Mouse (Mus musculus) lung, postnatal 36 days (tissue): ENCODE data around the gene Vmn2r92.
"Not testable (repeated sequence)": the region's sequence is repeated elsewhere in the genome, so short reads cannot be mapped to it uniquely, and the experiment has no call there.

Experiments
- DNase-seq: peaks from one replicate; pipeline ENCODE4 v3.0.0; 2022; ENCODE audit warnings: mixed read lengths

The Vmn2r92 gene

DNA sequence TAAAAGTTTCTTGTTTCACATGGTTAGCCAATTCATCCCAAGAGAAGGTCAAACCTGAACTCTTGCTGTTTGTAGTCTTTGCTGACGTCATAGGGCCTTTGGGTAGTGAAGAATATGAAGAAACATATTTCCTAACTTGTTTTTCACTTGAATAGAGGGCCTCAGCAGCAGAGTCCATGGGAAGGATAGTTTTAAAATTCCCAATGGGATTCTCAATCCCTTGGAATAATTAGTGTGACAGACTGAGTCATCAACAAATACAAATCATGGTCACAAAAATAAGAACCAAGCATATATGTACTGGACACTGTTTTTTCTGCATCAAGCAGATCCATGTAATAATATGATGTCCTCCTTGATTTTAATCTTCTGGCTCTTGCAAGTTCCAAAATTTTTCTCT, at the start of gene Vmn2r92:
Vmn2r92 (plus strand) TSS at position 301 of the 400 bp plus-strand sequence.
- DNase-seq: not testable (repeated sequence)

DNA sequence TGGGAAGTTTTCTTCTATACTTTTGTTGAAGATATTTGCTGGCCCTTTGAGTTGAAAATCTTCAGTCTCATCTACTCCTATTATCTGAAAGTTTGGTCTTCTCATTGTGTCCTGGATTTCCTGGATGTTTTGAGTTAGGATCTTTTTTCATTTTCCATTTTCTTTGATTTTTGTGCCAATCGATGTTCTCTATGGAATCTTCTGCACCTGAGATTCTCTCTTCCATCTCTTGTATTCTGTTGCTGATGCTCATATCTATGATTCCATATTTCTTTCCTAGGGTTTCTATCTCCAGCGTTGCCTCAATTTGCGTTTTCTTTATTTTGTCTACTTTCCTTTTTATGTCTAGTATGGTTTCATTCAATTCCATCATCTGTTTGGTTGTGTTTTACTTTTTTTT, 49.4 kb upstream of the Vmn2r92 start:
- DNase-seq: not testable (repeated sequence)

DNA sequence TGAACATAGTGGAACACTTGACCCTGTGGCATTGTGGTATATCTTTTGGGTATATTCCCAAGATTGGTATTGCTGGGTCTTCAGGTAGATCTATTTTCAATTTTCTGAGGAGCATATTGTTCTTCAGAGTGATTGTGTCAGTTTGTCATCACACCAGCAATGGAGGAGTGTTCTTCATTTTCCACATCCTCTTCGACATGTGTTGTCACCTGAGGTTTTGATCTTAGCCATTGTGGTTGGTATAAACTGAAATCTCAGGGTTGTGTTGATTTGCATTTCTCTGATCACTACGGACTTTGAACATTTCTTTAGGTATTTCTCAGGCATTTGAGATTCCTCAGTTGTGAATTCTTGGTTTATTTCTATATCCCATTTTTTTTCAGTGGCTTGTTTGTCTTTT, 9.5 kb downstream of the Vmn2r92 start:
- not testable (repeated sequence) for DNase-seq

GRCm38 (mm10) chr17:18189732-18190131, 38.0 kb downstream of the Vmn2r92 start:
- DNase-seq: no peak

- no peak for DNase-seq
Observed at GRCm38 (mm10) chr17:18221300-18221699, 69.6 kb downstream of the Vmn2r92 start.

- DNase-seq: no peak
Observed at GRCm38 (mm10) chr17:18231996-18232395, 80.3 kb downstream of the Vmn2r92 start.

DNA sequence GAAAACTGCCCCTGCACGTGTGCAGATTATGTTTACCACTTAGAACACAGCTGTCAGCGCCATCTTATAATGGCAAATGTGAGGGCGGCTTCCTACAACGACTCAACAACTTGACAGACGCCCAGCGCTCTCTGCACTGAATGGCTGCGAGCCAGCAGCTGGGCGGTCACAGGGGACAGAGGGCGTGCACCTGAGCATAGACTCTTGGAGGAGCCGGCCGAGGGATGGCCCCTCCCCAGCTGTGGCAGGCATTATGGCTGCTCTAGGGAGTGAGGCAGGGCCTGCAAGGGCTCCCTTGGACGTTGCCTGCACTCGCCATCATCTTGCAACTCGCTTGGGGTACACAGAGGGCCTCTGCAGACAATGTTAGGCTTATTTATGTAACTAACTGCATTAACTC, 85.2 kb downstream of the Vmn2r92 start:
- DNase-seq: no peak
